Mouse (Mus musculus) liver, embryonic 12.5 days (tissue): ENCODE data around the gene Sh3gl1. TPM values are rescaled to one million over a fixed set of nuclear protein-coding genes. Genes with fewer than 3 reads are reported as not detected.

ENCODE experiments used
- ATAC-seq: fragments of 200-750 bp; cut with Nextera tagmentation; 2 replicates; pipeline ENCODE4 v1.8.0; 2017; ENCODE audit warnings: moderate number of reproducible peaks, mild to moderate bottlenecking, moderate library complexity
- H3K27ac ChIP-seq: fragments of 300-500 bp; sonication (generic); 2 replicates; pipeline ENCODE4 v1.5.1; 2016; ENCODE audit warnings: mild to moderate bottlenecking
- H3K27me3 ChIP-seq: fragments of 300-500 bp; sonication (generic); replicated peaks from 2 replicates; pipeline ENCODE4 v1.6.1; 2016; ENCODE audit warnings: mild to moderate bottlenecking, moderate library complexity
- H3K36me3 ChIP-seq: fragments of 300-500 bp; sonication (generic); 2 replicates; pipeline ENCODE4 v1.6.1; 2016; ENCODE audit warnings: mild to moderate bottlenecking, moderate library complexity
- H3K4me1 ChIP-seq: fragments of 300-500 bp; sonication (generic); 2 replicates; pipeline ENCODE4 v1.6.1; 2016
- H3K4me2 ChIP-seq: fragments of 300-500 bp; sonication (generic); 2 replicates; pipeline ENCODE4 v1.6.1; 2016; ENCODE audit warnings: mild to moderate bottlenecking, moderate library complexity
- H3K4me3 ChIP-seq: fragments of 300-500 bp; sonication (generic); 2 replicates; pipeline ENCODE4 v1.5.1; 2016; ENCODE audit warnings: mild to moderate bottlenecking, moderate library complexity
- H3K9ac ChIP-seq: fragments of 300-500 bp; sonication (generic); 2 replicates; pipeline ENCODE4 v1.6.1; 2016; ENCODE audit warnings: mild to moderate bottlenecking, moderate library complexity
- H3K9me3 ChIP-seq: fragments of 300-500 bp; sonication (generic); replicated peaks from 2 replicates; pipeline ENCODE4 v1.6.1; 2016; ENCODE audit warnings: mild to moderate bottlenecking, moderate library complexity
- WGBS: fragments of 180-500 bp; shearing (Covaris S2); methylation state at CpG from one replicate; pipeline ENCODE4 v1.1.7; 2016; ENCODE audit not compliant: insufficient replicate concordance; 5-methylcytosine and 5-hydroxymethylcytosine counted together
- polyA plus RNA-seq: library from polyadenylated mRNA; unstranded; fragments of >200 nt; fragmentation: Nextera tagmentation; extraction: Ambion mirVana; gene quantifications from 2 replicates; pipeline ENCODE4 v1.2.1, GENCODE M21; 2016

Gene Sh3gl1
- polyA plus RNA-seq, 1 experiment from 2014 or later, result 67.9 TPM

- 85% methylated on average over 15 of the region's 15 CpGs for WGBS
- peaks cover 77% of the 10 kb centered on the region for H3K36me3 ChIP-seq
- no peak for ATAC-seq
These were observed 19.3 kb downstream of the Sh3gl1 start for GRCm38 (mm10) chr17:56016793-56017785.

GRCm38 (mm10) chr17:56016382-56016781 lies 20.1 kb downstream of the Sh3gl1 start:
- no peak overlapping the region for H3K27ac ChIP-seq
- ATAC-seq, result no peak
- no peak overlapping the region for H3K4me2 ChIP-seq
- no peak overlapping the region for H3K9ac ChIP-seq
- H3K4me3 ChIP-seq, result no peak overlapping the region
- H3K36me3 ChIP-seq, result peaks cover 84% of the 10 kb centered on the region
- H3K4me1 ChIP-seq, result 0 out of 2 replicates have a peak, but pooled peaks cover 1% of the 10 kb centered on the region
- H3K9me3 ChIP-seq, result no peaks in the 10 kb centered on the region
- WGBS, result 84% methylated on average over 8 of the region's 8 CpGs
- no peaks in the 10 kb centered on the region for H3K27me3 ChIP-seq

More at GRCm38 (mm10) chr17:56016793-56017785, 19.3 kb downstream of the Sh3gl1 start:
- Histone ChIP-seq H3K27me3 (no peaks in the 10 kb centered on the region), H3K4me2 (no peak overlapping the region), H3K9ac (no peak overlapping the region), H3K4me3 (no peak overlapping the region), H3K9me3 (no peaks in the 10 kb centered on the region), H3K4me1 (peaks cover 8% of the 10 kb centered on the region), H3K27ac (no peak overlapping the region)

GRCm38 (mm10) chr17:56015293-56015692 lies 21.1 kb downstream of the Sh3gl1 start:
- no peak overlapping the region for H3K27ac ChIP-seq
- peaks cover 2% of the 10 kb centered on the region for H3K27me3 ChIP-seq
- H3K9me3 ChIP-seq, result no peaks in the 10 kb centered on the region
- no peak for ATAC-seq
- peaks cover 5% of the 10 kb centered on the region for H3K4me1 ChIP-seq
- H3K4me2 ChIP-seq, result no peak overlapping the region
- H3K9ac ChIP-seq, result no peak overlapping the region
- H3K36me3 ChIP-seq, result peaks cover 85% of the 10 kb centered on the region
- no peak overlapping the region for H3K4me3 ChIP-seq
- 83% methylated on average over 9 of the region's 9 CpGs for WGBS

- no peak for ATAC-seq
- Histone ChIP-seq H3K9me3 (no peaks in the 10 kb centered on the region), H3K27me3 (peaks cover 6% of the 10 kb centered on the region), H3K27ac (no peak overlapping the region), H3K36me3 (peaks cover 46% of the 10 kb centered on the region), H3K4me1 (peaks cover 38% of the 10 kb centered on the region), H3K9ac (no peak overlapping the region), H3K4me2 (no peak overlapping the region), H3K4me3 (no peak overlapping the region)
- WGBS, result 84% methylated on average over 7 of the region's 7 CpGs
These were observed 25.0 kb downstream of the Sh3gl1 start for GRCm38 (mm10) chr17:56011441-56011840.

GRCm38 (mm10) chr17:56010681-56011080 lies 25.8 kb downstream of the Sh3gl1 start:
- WGBS, result 6% methylated on average over 9 of the region's 9 CpGs
- Histone ChIP-seq H3K4me3 (0 out of 2 replicates have a peak overlapping the region, but pooled peaks have one; percentile 73), H3K4me1 (peaks cover 38% of the 10 kb centered on the region), H3K9ac (no peak overlapping the region), H3K27ac (no peak overlapping the region), H3K9me3 (no peaks in the 10 kb centered on the region), H3K36me3 (peaks cover 39% of the 10 kb centered on the region), H3K4me2 (peak overlapping the region; percentile 92), H3K27me3 (peaks cover 6% of the 10 kb centered on the region)
- no peak for ATAC-seq

- ATAC-seq, result no peak
- 63% methylated on average over 14 of the region's 14 CpGs for WGBS
- no peak overlapping the region for H3K27ac ChIP-seq
These were observed 26.2 kb downstream of the Sh3gl1 start for GRCm38 (mm10) chr17:56010255-56010654.

GRCm38 (mm10) chr17:56009962-56010240 lies 26.5 kb downstream of the Sh3gl1 start:
- H3K9ac ChIP-seq, result peak overlapping the region; percentile 72
- peaks cover 31% of the 10 kb centered on the region for H3K36me3 ChIP-seq
- no peak for ATAC-seq
- peaks cover 12% of the 10 kb centered on the region for H3K27me3 ChIP-seq
- no peaks in the 10 kb centered on the region for H3K9me3 ChIP-seq
- H3K27ac ChIP-seq, result no peak overlapping the region
- H3K4me3 ChIP-seq, result peak overlapping the region; percentile 73
- WGBS, result 53% methylated on average over 2 of the region's 2 CpGs
- H3K4me1 ChIP-seq, result peaks cover 44% of the 10 kb centered on the region
- H3K4me2 ChIP-seq, result peak overlapping the region; percentile 92

More at GRCm38 (mm10) chr17:56010255-56010654, 26.2 kb downstream of the Sh3gl1 start:
- Histone ChIP-seq H3K9ac (no peak overlapping the region; the same call in 1 of the 2 replicates), H3K4me2 (peak overlapping the region; percentile 92), H3K36me3 (peaks cover 34% of the 10 kb centered on the region), H3K27me3 (peaks cover 9% of the 10 kb centered on the region), H3K4me3 (peak overlapping the region; percentile 73), H3K4me1 (peaks cover 41% of the 10 kb centered on the region), H3K9me3 (no peaks in the 10 kb centered on the region)

- peak; percentile 91 for ATAC-seq
- WGBS, result under 1% methylated on average over 62 of the region's 62 CpGs
- no peaks in the 10 kb centered on the region for H3K9me3 ChIP-seq
- H3K4me2 ChIP-seq, result peak overlapping the region; percentile 92
- peak overlapping the region; percentile 80 for H3K27ac ChIP-seq
- peaks cover 18% of the 10 kb centered on the region for H3K27me3 ChIP-seq
- H3K36me3 ChIP-seq, result peaks cover 28% of the 10 kb centered on the region
- H3K4me3 ChIP-seq, result peak overlapping the region; percentile 73
- H3K9ac ChIP-seq, result peak overlapping the region; percentile 72
- H3K4me1 ChIP-seq, result peaks cover 44% of the 10 kb centered on the region
These were observed 27.1 kb downstream of the Sh3gl1 start for GRCm38 (mm10) chr17:56009088-56009961.

GRCm38 (mm10) chr17:56008356-56009087 lies 27.9 kb downstream of the Sh3gl1 start:
- under 1% methylated on average over 21 of the region's 21 CpGs for WGBS
- Histone ChIP-seq H3K9me3 (no peaks in the 10 kb centered on the region), H3K4me3 (peak overlapping the region; percentile 73), H3K36me3 (peaks cover 21% of the 10 kb centered on the region), H3K9ac (peak overlapping the region; percentile 72), H3K27me3 (peaks cover 24% of the 10 kb centered on the region), H3K4me2 (peak overlapping the region; percentile 92), H3K4me1 (peaks cover 44% of the 10 kb centered on the region), H3K27ac (peak overlapping the region; percentile 80)
- ATAC-seq, result peak; percentile 82

- Histone ChIP-seq H3K4me3 (no peak overlapping the region), H3K36me3 (peaks cover 14% of the 10 kb centered on the region), H3K4me2 (peak overlapping the region; percentile 92), H3K27ac (peak overlapping the region; percentile 42), H3K9me3 (no peaks in the 10 kb centered on the region), H3K9ac (no peak overlapping the region), H3K27me3 (peaks cover 32% of the 10 kb centered on the region), H3K4me1 (peaks cover 44% of the 10 kb centered on the region)
- 43% methylated on average over 14 of the region's 14 CpGs for WGBS
- no peak; the same call in 1 of the 2 replicates for ATAC-seq
These were observed 28.7 kb downstream of the Sh3gl1 start for GRCm38 (mm10) chr17:56007444-56008355.
